Mouse (Mus musculus) heart, postnatal 0 days (tissue): ENCODE results near the gene Grb14.

Experiments used
- CTCF ChIP-seq: IDR thresholded peaks from 2 replicates; pipeline ENCODE4 v1.5.1; 2016; ENCODE audit warnings: antibody characterized with exemption, control low read depth, low read depth
- EP300 ChIP-seq: IDR thresholded peaks from 2 replicates; pipeline ENCODE4 v1.6.1; 2016; ENCODE audit warnings: antibody characterized with exemption, low read depth

GRCm38 (mm10) chr2:64897844-64898243 is 126.9 kb downstream of the Grb14 start:
- no peak for TF ChIP-seq CTCF
- no peak for TF ChIP-seq EP300
